Mouse (Mus musculus): ENCODE measurements around the gene Armc9. TPM values are rescaled to one million over a fixed set of nuclear protein-coding genes. Genes with fewer than 3 reads are reported as not detected.

Armc9 gene
- polyA plus RNA-seq (2016; fragmentation: Nextera tagmentation; extraction: Ambion mirVana): 17.0 and 21.6 TPM in 2 replicates

- WGBS: 4% methylated on average over 40 of the region's 40 CpGs
- H3K36me3 ChIP-seq: peaks cover 2% of the 10 kb centered on the region; the same call in 1 of the 2 replicates
- no peaks in the 10 kb centered on the region for H3K9me3 ChIP-seq
- H3K27me3 ChIP-seq (ENCODE audit: insufficient read depth, poor library complexity, severe bottlenecking): no peaks in the 10 kb centered on the region
- H3K27ac ChIP-seq: peak within 1 kb of the TSS; percentile 85
- H3K4me1 ChIP-seq: peaks cover 10% of the 10 kb centered on the region
- peak; percentile 99 for DNase-seq (ENCODE audit: low spot score)
- peak within 1 kb of the TSS; percentile 85 for H3K4me3 ChIP-seq
These were observed at the start of gene Armc9 for GRCm38 (mm10) chr1:86154133-86154823. Gene Armc9, plus strand, starts transcription at chr1:86154780.

GRCm38 (mm10) chr1:86105054-86105453, 49.5 kb upstream of the Armc9 start:
- Histone ChIP-seq H3K4me3 (no peak overlapping the region), H3K27me3 (ENCODE audit: insufficient read depth, poor library complexity, severe bottlenecking) (no peaks in the 10 kb centered on the region), H3K9me3 (no peaks in the 10 kb centered on the region), H3K27ac (no peak overlapping the region), H3K36me3 (peaks cover 28% of the 10 kb centered on the region; the same call in 1 of the 2 replicates), H3K4me1 (no peaks in the 10 kb centered on the region)
- DNase-seq (ENCODE audit: low spot score): no peak
- 100% methylated on average over 1 of the region's 1 CpGs for WGBS

- Histone ChIP-seq H3K9me3 (no peaks in the 10 kb centered on the region), H3K27ac (no peak within 1 kb of the TSS), H3K27me3 (ENCODE audit: insufficient read depth, poor library complexity, severe bottlenecking) (no peaks in the 10 kb centered on the region), H3K4me1 (no peaks in the 10 kb centered on the region), H3K4me3 (no peak within 1 kb of the TSS), H3K36me3 (peaks cover 21% of the 10 kb centered on the region)
- 79% methylated on average over 6 of the region's 6 CpGs for WGBS
- no peak for DNase-seq (ENCODE audit: low spot score)
These were observed 42.8 kb upstream of the Armc9 start, which contains the start of gene Htr2b for GRCm38 (mm10) chr1:86111779-86112178. Gene Htr2b, minus strand, starts transcription at chr1:86111970.

DNA sequence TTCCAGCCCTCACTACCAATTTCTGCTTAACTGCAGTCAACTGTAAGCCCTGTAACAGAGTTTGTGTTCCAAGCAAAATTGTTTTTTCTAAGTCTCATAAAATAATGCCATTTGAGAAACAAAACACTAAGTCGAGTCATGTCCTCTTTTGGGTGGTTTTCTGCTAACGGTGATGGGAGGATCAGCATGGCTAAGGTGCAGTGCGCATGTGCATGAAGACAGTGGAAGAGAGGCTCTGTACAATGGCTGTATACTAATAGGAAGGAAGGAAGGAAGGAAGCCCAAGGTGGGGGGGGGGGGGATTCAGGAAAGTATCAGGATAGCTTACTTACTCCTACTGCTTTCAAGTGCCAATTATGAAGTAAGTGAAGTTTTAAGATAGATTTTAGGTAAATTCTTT, 40.4 kb upstream of the Armc9 start:
- WGBS: 87% methylated on average over 3 of the region's 3 CpGs
- Histone ChIP-seq H3K27me3 (ENCODE audit: insufficient read depth, poor library complexity, severe bottlenecking) (no peaks in the 10 kb centered on the region), H3K36me3 (peaks cover 37% of the 10 kb centered on the region), H3K9me3 (no peaks in the 10 kb centered on the region), H3K27ac (no peak overlapping the region), H3K4me3 (no peak overlapping the region), H3K4me1 (no peaks in the 10 kb centered on the region)
- no peak for DNase-seq (ENCODE audit: low spot score)

GRCm38 (mm10) chr1:86119549-86119948, 35.0 kb upstream of the Armc9 start:
- no peak for DNase-seq (ENCODE audit: low spot score)
- no peaks in the 10 kb centered on the region for H3K27me3 ChIP-seq (ENCODE audit: insufficient read depth, poor library complexity, severe bottlenecking)
- H3K9me3 ChIP-seq: no peaks in the 10 kb centered on the region
- peaks cover 78% of the 10 kb centered on the region for H3K36me3 ChIP-seq
- H3K4me1 ChIP-seq: no peaks in the 10 kb centered on the region
- no peak overlapping the region for H3K27ac ChIP-seq
- H3K4me3 ChIP-seq: no peak overlapping the region
- 89% methylated on average over 4 of the region's 4 CpGs for WGBS

GRCm38 (mm10) chr1:86126036-86126435, 28.5 kb upstream of the Armc9 start:
- no peak overlapping the region for H3K4me3 ChIP-seq
- DNase-seq (ENCODE audit: low spot score): no peak
- peaks cover 92% of the 10 kb centered on the region for H3K36me3 ChIP-seq
- 93% methylated on average over 2 of the region's 2 CpGs for WGBS
- no peaks in the 10 kb centered on the region for H3K9me3 ChIP-seq
- H3K4me1 ChIP-seq: no peaks in the 10 kb centered on the region
- no peak overlapping the region for H3K27ac ChIP-seq
- no peaks in the 10 kb centered on the region for H3K27me3 ChIP-seq (ENCODE audit: insufficient read depth, poor library complexity, severe bottlenecking)

DNA sequence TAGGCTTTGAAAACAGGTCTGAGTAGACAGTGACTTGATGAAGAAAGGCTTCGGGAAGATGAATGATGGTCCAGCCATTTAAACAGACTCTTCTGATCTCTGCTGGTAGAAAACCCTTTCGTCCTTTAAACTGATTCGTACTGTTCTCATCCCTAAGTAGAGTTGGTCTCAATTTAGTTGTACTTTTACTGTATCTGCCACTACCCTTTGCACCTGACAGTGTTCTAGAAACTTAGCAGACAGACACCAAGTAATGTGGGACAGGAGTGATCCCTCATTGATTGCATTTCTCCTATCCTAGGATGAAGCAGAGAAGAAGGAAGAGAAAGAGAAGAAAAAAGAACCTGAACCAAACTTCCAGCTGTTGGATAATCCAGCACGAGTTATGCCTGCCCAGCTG, 21.2 kb upstream of the Armc9 start, which contains the start of gene Gm21972:
Gene Gm21972, plus strand, starts transcription at position 301 of the 400 bp plus-strand sequence.
- no peaks in the 10 kb centered on the region for H3K4me1 ChIP-seq
- H3K27me3 ChIP-seq (ENCODE audit: insufficient read depth, poor library complexity, severe bottlenecking): no peaks in the 10 kb centered on the region
- WGBS: 92% methylated on average over 4 of the region's 4 CpGs
- H3K9me3 ChIP-seq: no peaks in the 10 kb centered on the region
- no peak within 1 kb of the TSS for H3K27ac ChIP-seq
- no peak within 1 kb of the TSS for H3K4me3 ChIP-seq
- peaks cover 88% of the 10 kb centered on the region for H3K36me3 ChIP-seq
- DNase-seq (ENCODE audit: low spot score): no peak

- Histone ChIP-seq H3K27ac (no peak overlapping the region), H3K4me1 (no peaks in the 10 kb centered on the region), H3K4me3 (no peak overlapping the region), H3K36me3 (peaks cover 88% of the 10 kb centered on the region), H3K9me3 (no peaks in the 10 kb centered on the region), H3K27me3 (ENCODE audit: insufficient read depth, poor library complexity, severe bottlenecking) (no peaks in the 10 kb centered on the region)
- no peak for DNase-seq (ENCODE audit: low spot score)
- WGBS: 94% methylated on average over 6 of the region's 6 CpGs
These were observed 19.3 kb upstream of the Armc9 start for GRCm38 (mm10) chr1:86135315-86135714.

DNA sequence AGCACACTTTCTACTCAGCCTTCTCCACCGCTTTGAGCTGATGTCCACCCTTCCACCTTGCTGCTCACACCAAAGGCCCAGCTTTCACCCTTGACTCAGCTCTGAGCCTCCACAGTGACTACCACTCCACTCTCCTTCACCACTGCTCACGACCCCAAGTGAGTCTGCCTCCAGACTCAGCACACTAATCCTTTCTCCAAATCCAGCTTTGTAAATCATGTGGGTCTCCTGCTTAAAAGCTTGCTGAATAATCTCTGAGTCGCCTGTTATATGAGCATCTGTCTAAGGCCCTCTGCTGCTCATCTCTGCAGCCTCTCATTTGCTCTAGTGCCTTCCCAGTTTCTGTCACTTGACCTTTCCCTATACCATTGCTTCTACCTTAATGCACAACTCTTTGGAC, 13.5 kb upstream of the Armc9 start:
- peaks cover 57% of the 10 kb centered on the region for H3K36me3 ChIP-seq
- WGBS: 75% methylated on average over 3 of the region's 3 CpGs
- H3K9me3 ChIP-seq: no peaks in the 10 kb centered on the region
- no peak overlapping the region for H3K27ac ChIP-seq
- H3K4me1 ChIP-seq: peaks cover 5% of the 10 kb centered on the region; the same call in 1 of the 2 replicates
- no peaks in the 10 kb centered on the region for H3K27me3 ChIP-seq (ENCODE audit: insufficient read depth, poor library complexity, severe bottlenecking)
- DNase-seq (ENCODE audit: low spot score): no peak
- no peak overlapping the region for H3K4me3 ChIP-seq

DNA sequence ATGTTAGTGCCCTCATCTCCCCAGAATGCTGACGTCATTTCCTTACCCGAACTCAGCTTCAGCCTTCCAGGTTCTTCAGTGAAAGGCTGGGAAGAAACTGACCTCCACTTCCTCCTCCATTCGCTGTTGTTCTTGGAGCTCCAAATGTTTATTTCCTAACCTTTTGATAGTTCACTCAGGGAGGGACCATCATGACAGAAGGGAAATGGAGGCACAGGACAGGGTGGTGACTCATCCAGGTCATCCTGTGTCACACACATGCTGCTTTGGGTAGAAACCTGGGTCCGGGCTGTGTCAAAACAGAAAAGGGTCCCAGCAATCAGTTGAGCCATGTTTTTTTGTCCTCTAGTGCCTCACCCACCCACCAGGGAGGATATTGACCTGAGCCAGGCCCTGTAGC, 11.4 kb upstream of the Armc9 start:
- H3K27ac ChIP-seq: no peak overlapping the region

DNA sequence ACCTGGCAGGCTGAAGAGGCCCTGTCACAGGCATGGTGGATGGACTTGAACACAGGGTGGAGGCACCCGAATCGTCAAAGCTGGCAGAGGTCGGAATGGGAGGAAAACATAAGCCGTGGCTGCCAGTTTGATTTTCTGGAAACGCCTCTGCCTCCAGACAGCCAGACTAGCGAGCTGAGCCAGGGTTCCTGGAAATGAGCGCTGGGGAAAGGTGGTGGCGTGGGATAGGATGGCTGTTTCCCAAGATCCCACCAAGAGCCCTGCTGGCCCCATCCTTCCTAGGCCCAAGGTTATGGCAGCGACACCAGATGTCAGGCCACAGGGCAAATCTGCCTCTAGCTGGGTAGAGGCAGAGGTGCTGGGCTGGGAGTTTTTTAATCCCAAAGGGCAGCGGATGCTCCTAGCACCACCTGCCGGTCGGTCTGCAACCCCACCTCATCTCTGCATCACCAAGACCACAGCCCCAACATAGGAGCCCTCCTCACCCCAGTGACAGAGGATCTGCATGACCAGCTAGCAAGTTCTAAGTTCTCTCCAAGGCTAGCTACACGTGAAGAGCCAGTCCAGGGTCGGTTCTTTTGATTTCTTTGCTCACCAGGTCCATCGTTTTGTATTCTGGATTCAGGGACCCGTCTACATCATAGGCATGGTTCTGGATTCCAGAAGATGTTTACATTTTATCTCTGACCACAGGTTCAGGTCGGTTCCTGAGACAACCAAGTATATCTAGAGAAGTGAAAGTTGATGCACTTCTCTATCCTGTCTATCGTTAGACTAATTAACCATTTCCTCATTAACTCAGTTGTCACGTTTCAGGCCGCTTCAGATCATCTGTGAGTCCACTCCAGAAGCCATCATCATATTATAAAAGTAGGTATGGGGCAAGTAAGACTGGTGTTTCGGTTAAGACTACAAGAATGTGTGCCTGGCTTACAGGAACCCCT, 10.3 kb upstream of the Armc9 start:
- no peak overlapping the region for H3K4me3 ChIP-seq
- 74% methylated on average over 21 of the region's 21 CpGs for WGBS
- peaks cover 27% of the 10 kb centered on the region for H3K36me3 ChIP-seq
- no peak overlapping the region for H3K27ac ChIP-seq
- peaks cover 5% of the 10 kb centered on the region; the same call in 1 of the 2 replicates for H3K4me1 ChIP-seq
- H3K27me3 ChIP-seq (ENCODE audit: insufficient read depth, poor library complexity, severe bottlenecking): no peaks in the 10 kb centered on the region
- DNase-seq (ENCODE audit: low spot score): no peak
- no peaks in the 10 kb centered on the region for H3K9me3 ChIP-seq

More for the DNA sequence above, 11.4 kb upstream of the Armc9 start:
- DNase-seq (ENCODE audit: low spot score): no peak
- 73% methylated on average over 4 of the region's 4 CpGs for WGBS
- no peaks in the 10 kb centered on the region for H3K9me3 ChIP-seq
- no peaks in the 10 kb centered on the region for H3K27me3 ChIP-seq (ENCODE audit: insufficient read depth, poor library complexity, severe bottlenecking)
- H3K4me1 ChIP-seq: peaks cover 5% of the 10 kb centered on the region; the same call in 1 of the 2 replicates
- no peak overlapping the region for H3K4me3 ChIP-seq
- peaks cover 38% of the 10 kb centered on the region for H3K36me3 ChIP-seq

- H3K4me1 ChIP-seq: peaks cover 5% of the 10 kb centered on the region; the same call in 1 of the 2 replicates
- no peak overlapping the region for H3K27ac ChIP-seq
- 82% methylated on average over 5 of the region's 5 CpGs for WGBS
- H3K9me3 ChIP-seq: no peaks in the 10 kb centered on the region
- no peak for DNase-seq (ENCODE audit: low spot score)
- 0 out of 2 replicates have a peak, but pooled peaks cover 9% of the 10 kb centered on the region for H3K36me3 ChIP-seq
- no peak overlapping the region for H3K4me3 ChIP-seq
- H3K27me3 ChIP-seq (ENCODE audit: insufficient read depth, poor library complexity, severe bottlenecking): no peaks in the 10 kb centered on the region
These were observed 8.3 kb upstream of the Armc9 start for GRCm38 (mm10) chr1:86146293-86146692.

DNA sequence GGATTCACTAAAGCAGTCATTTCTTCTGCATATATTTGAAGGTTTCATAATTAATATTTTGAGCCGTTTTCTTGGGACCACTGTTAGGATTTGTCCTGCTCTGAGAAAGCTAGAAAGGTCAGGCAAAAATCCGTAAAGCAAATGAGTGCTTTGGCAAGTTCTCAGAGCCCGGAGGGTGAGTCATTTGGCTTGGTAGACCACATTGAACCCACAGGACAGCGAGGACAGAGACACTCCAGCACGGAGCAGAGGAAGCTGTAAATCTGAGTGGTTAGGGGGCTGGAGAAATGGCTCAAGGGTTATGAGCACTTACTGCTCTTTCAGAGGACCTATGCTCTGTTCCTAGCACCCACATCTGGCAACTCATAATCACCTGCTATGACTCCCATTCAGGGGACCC, 7.0 kb upstream of the Armc9 start:
- no peaks in the 10 kb centered on the region for H3K9me3 ChIP-seq
- H3K4me3 ChIP-seq: no peak overlapping the region
- no peak overlapping the region for H3K27ac ChIP-seq
- DNase-seq (ENCODE audit: low spot score): no peak
- no peaks in the 10 kb centered on the region for H3K27me3 ChIP-seq (ENCODE audit: insufficient read depth, poor library complexity, severe bottlenecking)
- 83% methylated on average over 5 of the region's 5 CpGs for WGBS
- 0 out of 2 replicates have a peak, but pooled peaks cover 6% of the 10 kb centered on the region for H3K36me3 ChIP-seq
- H3K4me1 ChIP-seq: peaks cover under 1% of the 10 kb centered on the region; the same call in 1 of the 2 replicates

Measured in heart, embryonic 10.5 days (tissue).